Mouse (Mus musculus): ENCODE measurements at regions not wholly inside any gene's neighbourhood (a gene's known extent, or its start where the extent isn't known, plus 50 kb on each side); places are given as distances from the start of the nearest gene placed in this dataset.
"Not testable (repeated sequence)": the region's sequence is repeated elsewhere in the genome, so short reads cannot be mapped to it uniquely, and the experiment has no call there.

- no peak for TF ChIP-seq CTCF (IDR thresholded peaks at IDR 0.05; ENCODE audit: low read depth)
- Histone ChIP-seq H3K4me3 (replicated peaks; ENCODE audit: low read depth, low read length) (no peak overlapping the region), H3K4me1 (replicated peaks; ENCODE audit: insufficient read depth, low read length) (no peaks in the 10 kb centered on the region), H3K9ac (ENCODE audit: low read depth, low read length) (no peak overlapping the region), H3K27ac (no peak overlapping the region), H3K9me3 (replicated peaks; ENCODE audit: low read length) (no peaks in the 10 kb centered on the region), H3K36me3 (ENCODE audit: insufficient read depth, low read length) (no peaks in the 10 kb centered on the region), H3K4me2 (ENCODE audit: low read length) (no peak overlapping the region), H3K27me3 (ENCODE audit: insufficient read depth, low read length) (no peaks in the 10 kb centered on the region)
- no peak for DNase-seq (ENCODE audit: low spot score)
- no peak for ATAC-seq (replicated peaks; ENCODE audit: low FRiP score, low read depth)
- WGBS: 88% methylated on average over 4 of the region's 4 CpGs
Measured at GRCm38 (mm10) chr10:9328324-9328723, 346.7 kb downstream of the Samd5 start.

- DNase-seq (ENCODE audit: low spot score); H3K27me3 ChIP-seq (ENCODE audit: insufficient read depth, low read length); H3K4me2 ChIP-seq (ENCODE audit: low read length); H3K36me3 ChIP-seq (ENCODE audit: insufficient read depth, low read length); H3K4me3 ChIP-seq (replicated peaks; ENCODE audit: low read depth, low read length); H3K4me1 ChIP-seq (replicated peaks; ENCODE audit: insufficient read depth, low read length); ATAC-seq (replicated peaks; ENCODE audit: low FRiP score, low read depth); H3K9ac ChIP-seq (ENCODE audit: low read depth, low read length); H3K9me3 ChIP-seq (replicated peaks; ENCODE audit: low read length); H3K27ac ChIP-seq: not testable (repeated sequence)
- 85% methylated on average over 4 of the region's 4 CpGs for WGBS
Measured at GRCm38 (mm10) chr10:9327881-9328280, 347.1 kb downstream of the Samd5 start.

GRCm38 (mm10) chr10:9312326-9312725 lies 362.7 kb downstream of the Samd5 start:
- no peaks in the 10 kb centered on the region for H3K9me3 ChIP-seq (replicated peaks; ENCODE audit: low read length)
- no peak for TF ChIP-seq CTCF (IDR thresholded peaks at IDR 0.05; ENCODE audit: low read depth)
- DNase-seq (ENCODE audit: low spot score): no peak
- H3K4me3 ChIP-seq (replicated peaks; ENCODE audit: low read depth, low read length): no peak overlapping the region
- no peak overlapping the region for H3K27ac ChIP-seq
- H3K4me2 ChIP-seq (ENCODE audit: low read length): no peak overlapping the region
- WGBS: 93% methylated on average over 6 of the region's 6 CpGs
- H3K4me1 ChIP-seq (replicated peaks; ENCODE audit: insufficient read depth, low read length): no peaks in the 10 kb centered on the region
- H3K27me3 ChIP-seq (ENCODE audit: insufficient read depth, low read length): no peaks in the 10 kb centered on the region
- H3K36me3 ChIP-seq (ENCODE audit: insufficient read depth, low read length): no peaks in the 10 kb centered on the region
- ATAC-seq (replicated peaks; ENCODE audit: low FRiP score, low read depth): no peak
- H3K9ac ChIP-seq (ENCODE audit: low read depth, low read length): no peak overlapping the region

GRCm38 (mm10) chr10:9310346-9310745 lies 364.7 kb downstream of the Samd5 start:
- Histone ChIP-seq H3K4me1 (replicated peaks; ENCODE audit: insufficient read depth, low read length) (no peaks in the 10 kb centered on the region), H3K27me3 (ENCODE audit: insufficient read depth, low read length) (no peaks in the 10 kb centered on the region), H3K4me2 (ENCODE audit: low read length) (no peak overlapping the region), H3K9ac (ENCODE audit: low read depth, low read length) (no peak overlapping the region), H3K36me3 (ENCODE audit: insufficient read depth, low read length) (no peaks in the 10 kb centered on the region), H3K9me3 (replicated peaks; ENCODE audit: low read length) (no peaks in the 10 kb centered on the region), H3K4me3 (replicated peaks; ENCODE audit: low read depth, low read length) (no peak overlapping the region), H3K27ac (no peak overlapping the region)
- WGBS: 47% methylated on average over 5 of the region's 5 CpGs
- DNase-seq (ENCODE audit: low spot score): no peak
- no peak for ATAC-seq (replicated peaks; ENCODE audit: low FRiP score, low read depth)
- no peak for TF ChIP-seq CTCF (IDR thresholded peaks at IDR 0.05; ENCODE audit: low read depth)

- H3K27me3 ChIP-seq (ENCODE audit: insufficient read depth, low read length): no peaks in the 10 kb centered on the region
- no peak for ATAC-seq (replicated peaks; ENCODE audit: low FRiP score, low read depth)
- no peaks in the 10 kb centered on the region for H3K36me3 ChIP-seq (ENCODE audit: insufficient read depth, low read length)
- H3K4me1 ChIP-seq (replicated peaks; ENCODE audit: insufficient read depth, low read length): no peaks in the 10 kb centered on the region
- H3K4me2 ChIP-seq (ENCODE audit: low read length): no peak overlapping the region
- WGBS: 51% methylated on average over 1 of the region's 1 CpGs
- no peak for DNase-seq (ENCODE audit: low spot score)
- no peak for TF ChIP-seq CTCF (IDR thresholded peaks at IDR 0.05; ENCODE audit: low read depth)
- H3K4me3 ChIP-seq (replicated peaks; ENCODE audit: low read depth, low read length): no peak overlapping the region
- H3K9ac ChIP-seq (ENCODE audit: low read depth, low read length): no peak overlapping the region
- no peak overlapping the region for H3K27ac ChIP-seq
- H3K9me3 ChIP-seq (replicated peaks; ENCODE audit: low read length): no peaks in the 10 kb centered on the region
Measured at GRCm38 (mm10) chr10:9296055-9296454, 379.0 kb downstream of the Samd5 start.

GRCm38 (mm10) chr10:9295269-9295668 lies 379.7 kb downstream of the Samd5 start:
- Histone ChIP-seq H3K36me3 (ENCODE audit: insufficient read depth, low read length) (no peaks in the 10 kb centered on the region), H3K27ac (no peak overlapping the region), H3K4me2 (ENCODE audit: low read length) (no peak overlapping the region), H3K9ac (ENCODE audit: low read depth, low read length) (no peak overlapping the region), H3K4me1 (replicated peaks; ENCODE audit: insufficient read depth, low read length) (no peaks in the 10 kb centered on the region), H3K9me3 (replicated peaks; ENCODE audit: low read length) (no peaks in the 10 kb centered on the region), H3K4me3 (replicated peaks; ENCODE audit: low read depth, low read length) (no peak overlapping the region), H3K27me3 (ENCODE audit: insufficient read depth, low read length) (no peaks in the 10 kb centered on the region)
- WGBS: 78% methylated on average over 1 of the region's 1 CpGs
- DNase-seq (ENCODE audit: low spot score) (no peak), ATAC-seq (replicated peaks; ENCODE audit: low FRiP score, low read depth) (no peak)
- TF ChIP-seq CTCF (IDR thresholded peaks at IDR 0.05; ENCODE audit: low read depth): no peak

GRCm38 (mm10) chr10:9294620-9295019 lies 380.4 kb downstream of the Samd5 start:
- no peaks in the 10 kb centered on the region for H3K27me3 ChIP-seq (ENCODE audit: insufficient read depth, low read length)
- no peak overlapping the region for H3K9ac ChIP-seq (ENCODE audit: low read depth, low read length)
- no peak overlapping the region for H3K4me2 ChIP-seq (ENCODE audit: low read length)
- no peaks in the 10 kb centered on the region for H3K9me3 ChIP-seq (replicated peaks; ENCODE audit: low read length)
- no peak overlapping the region for H3K27ac ChIP-seq
- WGBS: 52% methylated on average over 2 of the region's 2 CpGs
- DNase-seq (ENCODE audit: low spot score): no peak
- no peaks in the 10 kb centered on the region for H3K36me3 ChIP-seq (ENCODE audit: insufficient read depth, low read length)
- no peak for TF ChIP-seq CTCF (IDR thresholded peaks at IDR 0.05; ENCODE audit: low read depth)
- H3K4me1 ChIP-seq (replicated peaks; ENCODE audit: insufficient read depth, low read length): no peaks in the 10 kb centered on the region
- H3K4me3 ChIP-seq (replicated peaks; ENCODE audit: low read depth, low read length): no peak overlapping the region
- no peak for ATAC-seq (replicated peaks; ENCODE audit: low FRiP score, low read depth)
